Mouse (Mus musculus) kidney, embryonic 16.5 days (tissue): ENCODE measurements around the gene Olfr1151. TPM values are rescaled to one million over a fixed set of nuclear protein-coding genes. Genes with fewer than 3 reads are reported as not detected.

ENCODE experiments used
- ATAC-seq: fragments of 200-750 bp; cut with Nextera tagmentation; 2 replicates; pipeline ENCODE4 v1.8.0; 2017; ENCODE audit warnings: moderate TSS enrichment; ENCODE audit not compliant: low FRiP score, low TSS enrichment
- H3K27ac ChIP-seq: fragments of 300-500 bp; sonication (generic); 2 replicates; pipeline ENCODE4 v1.5.1; 2014; ENCODE audit warnings: low read length
- H3K27me3 ChIP-seq: fragments of 300-500 bp; sonication (generic); 2 replicates; pipeline ENCODE4 v1.6.1; 2014; ENCODE audit warnings: low read length, control low read depth, mixed read lengths; ENCODE audit not compliant: insufficient read depth
- H3K36me3 ChIP-seq: fragments of 300-500 bp; sonication (generic); 2 replicates; pipeline ENCODE4 v1.6.1; 2014; ENCODE audit warnings: low read length, control low read depth, mixed read lengths; ENCODE audit not compliant: insufficient read depth
- H3K4me1 ChIP-seq: fragments of 300-500 bp; sonication (generic); 2 replicates; pipeline ENCODE4 v1.6.1; 2014; ENCODE audit warnings: low read length, control low read depth, mixed read lengths; ENCODE audit not compliant: insufficient read depth
- H3K4me2 ChIP-seq: fragments of 300-500 bp; sonication (generic); replicated peaks from 2 replicates; pipeline ENCODE4 v1.6.1; 2014; ENCODE audit warnings: low read depth, low read length
- H3K4me3 ChIP-seq: fragments of 300-500 bp; sonication (generic); 2 replicates; pipeline ENCODE4 v1.5.1; 2014; ENCODE audit warnings: mild to moderate bottlenecking, low read length
- H3K9ac ChIP-seq: fragments of 300-500 bp; sonication (generic); replicated peaks from 2 replicates; pipeline ENCODE4 v1.6.1; 2014; ENCODE audit warnings: low read length
- H3K9me3 ChIP-seq: fragments of 300-500 bp; sonication (generic); 2 replicates; pipeline ENCODE4 v1.6.1; 2016; ENCODE audit warnings: low read length, control low read depth
- WGBS: fragments of 180-500 bp; shearing (Covaris S2); extraction: QIAGEN DNeasy Blood & Tissue Kit; methylation state at CpG from one replicate; pipeline ENCODE4 v1.1.7; 2014; 5-methylcytosine and 5-hydroxymethylcytosine counted together
- polyA plus RNA-seq: library from polyadenylated mRNA; unstranded; fragments of >200 nt; fragmentation: Nextera tagmentation; extraction: Ambion mirVana; gene quantifications from 2 replicates; pipeline ENCODE4 v1.2.1, GENCODE M21; 2015

The Olfr1151 gene
- not detected in 2 replicates for polyA plus RNA-seq

DNA sequence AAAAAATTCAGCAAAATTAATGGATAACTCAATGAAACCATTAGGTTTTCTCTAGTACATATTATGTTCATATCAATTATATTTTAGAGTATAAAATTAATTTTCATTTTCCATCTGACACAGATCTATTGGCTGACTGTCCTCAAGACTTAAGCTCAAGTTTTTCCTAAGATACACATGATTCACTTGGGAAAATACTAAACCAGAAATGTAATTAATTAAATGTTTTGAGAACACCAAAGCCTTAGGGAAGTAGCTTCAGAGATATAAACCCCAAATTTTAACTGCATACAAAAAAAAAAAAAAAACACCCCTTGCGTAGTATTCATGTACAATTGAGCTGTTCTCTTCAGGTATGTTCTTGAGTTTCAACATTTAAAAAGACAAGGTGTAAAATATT lies at the start of gene Olfr1151:
Gene Olfr1151 (plus strand): TSS at position 301 of the 400 bp plus-strand sequence.
- no peaks in the 10 kb centered on the region for H3K27me3 ChIP-seq
- no peaks in the 10 kb centered on the region for H3K9me3 ChIP-seq
- no peaks in the 10 kb centered on the region for H3K36me3 ChIP-seq
- WGBS = 93% methylated on average over 1 of the region's 1 CpGs
- H3K4me3 ChIP-seq = no peak within 1 kb of the TSS
- no peak for ATAC-seq
- no peak within 1 kb of the TSS for H3K9ac ChIP-seq
- no peak within 1 kb of the TSS for H3K4me2 ChIP-seq
- H3K27ac ChIP-seq = no peak within 1 kb of the TSS
- H3K4me1 ChIP-seq = no peaks in the 10 kb centered on the region

DNA sequence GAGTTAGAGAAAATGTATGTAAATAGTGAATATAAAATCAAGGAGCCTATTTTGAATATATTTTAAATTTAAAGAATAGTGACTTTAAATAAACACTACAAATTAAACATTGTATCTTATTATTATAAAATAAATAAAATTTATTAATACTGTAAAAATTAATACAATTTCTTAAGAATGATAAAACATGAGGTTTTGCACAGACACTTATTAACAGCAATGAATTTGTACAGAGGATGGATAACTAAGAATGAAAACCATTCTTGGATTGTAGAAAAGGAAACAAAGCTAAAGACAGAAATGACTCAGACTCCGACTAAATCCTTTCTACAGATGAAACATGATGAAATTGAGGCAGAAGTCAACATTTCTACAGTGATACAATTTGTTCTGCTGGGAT lies 46.1 kb upstream of the Olfr1151 start, which contains the start of gene Olfr1145:
Gene Olfr1145 (plus strand): TSS at position 301 of the 400 bp plus-strand sequence.
- Histone ChIP-seq H3K4me3 (no peak within 1 kb of the TSS), H3K9me3 (no peaks in the 10 kb centered on the region), H3K4me2 (no peak within 1 kb of the TSS), H3K9ac (no peak within 1 kb of the TSS), H3K27me3 (no peaks in the 10 kb centered on the region), H3K4me1 (no peaks in the 10 kb centered on the region), H3K36me3 (no peaks in the 10 kb centered on the region), H3K27ac (no peak within 1 kb of the TSS)
- ATAC-seq = no peak
- 84% methylated on average over 1 of the region's 1 CpGs for WGBS

DNA sequence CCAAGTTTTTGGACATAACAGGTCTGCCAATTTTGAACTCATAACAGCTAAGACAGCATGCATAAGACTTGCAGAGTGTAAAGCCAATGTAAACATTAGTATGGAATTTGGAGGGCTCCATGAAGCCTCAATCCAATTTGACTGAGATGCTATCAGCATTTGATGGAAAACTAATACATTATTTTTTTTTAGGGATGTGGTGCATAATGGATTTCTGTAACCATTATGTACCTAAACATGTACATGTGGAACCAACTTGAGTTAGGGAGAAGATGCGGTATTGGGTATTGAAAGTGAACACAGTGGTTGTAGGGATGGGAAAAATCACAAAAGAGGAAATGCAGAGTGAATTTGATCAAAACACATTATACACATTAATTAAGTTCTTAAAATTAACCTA lies 25.4 kb upstream of the Olfr1151 start, which contains the start of gene Olfr1148:
Gene Olfr1148 (plus strand): TSS at position 301 of the 400 bp plus-strand sequence.
- no peak for ATAC-seq
- Histone ChIP-seq H3K4me2 (no peak within 1 kb of the TSS), H3K27ac (no peak within 1 kb of the TSS), H3K9ac (no peak within 1 kb of the TSS), H3K9me3 (no peaks in the 10 kb centered on the region), H3K27me3 (no peaks in the 10 kb centered on the region), H3K4me3 (no peak within 1 kb of the TSS), H3K4me1 (no peaks in the 10 kb centered on the region), H3K36me3 (no peaks in the 10 kb centered on the region)
- WGBS = 91% methylated on average over 1 of the region's 1 CpGs

DNA sequence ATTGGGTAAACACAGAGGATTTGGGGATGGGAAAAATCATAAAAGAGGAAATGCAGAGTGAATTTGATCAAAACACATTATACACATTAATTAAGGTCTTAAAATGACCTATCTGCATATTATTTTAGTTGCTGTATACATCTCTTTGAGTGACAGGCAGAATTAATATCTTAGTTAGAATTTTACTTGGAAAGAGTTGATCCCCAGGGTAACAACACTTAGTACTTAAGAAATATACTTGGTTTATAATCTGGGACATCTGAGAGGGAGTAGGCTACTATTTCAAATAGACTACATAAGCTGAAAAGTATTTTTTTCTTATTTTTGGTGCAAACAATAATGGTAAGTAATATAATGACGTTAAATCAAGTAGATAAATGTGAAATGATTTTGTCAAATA lies 12.0 kb upstream of the Olfr1151 start, which contains the start of gene Olfr1150-ps1:
Gene Olfr1150-ps1 (plus strand): TSS at position 301 of the 400 bp plus-strand sequence.
- no peak for ATAC-seq
- WGBS = 87% methylated on average over 1 of the region's 1 CpGs
- H3K9ac ChIP-seq = no peak within 1 kb of the TSS
- no peaks in the 10 kb centered on the region for H3K9me3 ChIP-seq
- H3K4me3 ChIP-seq = no peak within 1 kb of the TSS
- H3K27me3 ChIP-seq = no peaks in the 10 kb centered on the region
- H3K36me3 ChIP-seq = no peaks in the 10 kb centered on the region
- H3K4me1 ChIP-seq = no peaks in the 10 kb centered on the region
- no peak within 1 kb of the TSS for H3K27ac ChIP-seq
- H3K4me2 ChIP-seq = no peak within 1 kb of the TSS

DNA sequence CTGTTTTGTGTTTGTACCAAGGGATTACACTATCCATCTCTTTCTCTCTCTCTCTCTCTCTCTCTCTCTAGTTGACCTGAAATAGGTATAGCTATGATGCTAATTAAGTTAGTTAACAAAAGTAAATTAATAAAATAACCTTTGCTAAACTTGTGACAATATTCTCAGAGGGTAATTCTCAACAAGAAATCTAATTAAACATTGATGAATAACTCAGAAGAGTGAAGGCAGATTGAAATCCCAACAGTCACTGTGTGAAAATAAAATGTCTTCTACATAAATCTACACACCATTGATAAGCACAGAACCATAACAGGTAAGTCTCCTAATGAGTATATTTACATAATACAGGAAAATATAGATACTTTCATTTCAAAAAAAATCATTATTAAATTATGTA lies 10.5 kb downstream of the Olfr1151 start, which contains the start of gene Olfr1152:
Gene Olfr1152 (plus strand): TSS at position 301 of the 400 bp plus-strand sequence.
- no peak within 1 kb of the TSS for H3K9ac ChIP-seq
- no peak within 1 kb of the TSS for H3K4me3 ChIP-seq
- H3K36me3 ChIP-seq = no peaks in the 10 kb centered on the region
- H3K27me3 ChIP-seq = no peaks in the 10 kb centered on the region
- no peak within 1 kb of the TSS for H3K27ac ChIP-seq
- no peak for ATAC-seq
- no peak within 1 kb of the TSS for H3K4me2 ChIP-seq
- no peaks in the 10 kb centered on the region for H3K4me1 ChIP-seq
- no peaks in the 10 kb centered on the region for H3K9me3 ChIP-seq

DNA sequence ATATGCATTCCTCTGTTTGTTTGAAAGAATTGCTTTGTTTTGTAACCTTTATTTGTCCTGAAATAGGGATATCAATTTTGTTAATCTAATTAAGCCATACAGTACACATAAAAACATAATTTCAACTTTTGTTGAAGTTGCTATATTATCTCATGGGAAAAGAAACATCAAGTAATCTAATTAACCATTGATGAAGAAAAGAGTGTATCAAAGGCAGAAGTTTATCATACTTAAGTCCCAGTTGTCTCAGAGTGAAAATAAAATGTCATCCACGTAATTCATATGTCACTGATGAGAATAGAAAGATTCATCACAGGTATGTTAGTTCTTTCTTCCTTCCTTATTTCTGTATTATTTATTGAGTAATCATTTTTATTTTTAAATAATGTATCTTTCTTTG lies 39.0 kb downstream of the Olfr1151 start, which contains the start of gene Olfr1153:
Gene Olfr1153 (plus strand): TSS at position 301 of the 400 bp plus-strand sequence.
- no peak within 1 kb of the TSS for H3K27ac ChIP-seq
- no peaks in the 10 kb centered on the region for H3K9me3 ChIP-seq
- no peak for ATAC-seq
- no peak within 1 kb of the TSS for H3K9ac ChIP-seq
- H3K4me2 ChIP-seq = no peak within 1 kb of the TSS
- no peaks in the 10 kb centered on the region for H3K27me3 ChIP-seq
- no peaks in the 10 kb centered on the region for H3K4me1 ChIP-seq
- H3K4me3 ChIP-seq = no peak within 1 kb of the TSS
- 76% methylated on average over 1 of the region's 1 CpGs for WGBS
- no peaks in the 10 kb centered on the region for H3K36me3 ChIP-seq

DNA sequence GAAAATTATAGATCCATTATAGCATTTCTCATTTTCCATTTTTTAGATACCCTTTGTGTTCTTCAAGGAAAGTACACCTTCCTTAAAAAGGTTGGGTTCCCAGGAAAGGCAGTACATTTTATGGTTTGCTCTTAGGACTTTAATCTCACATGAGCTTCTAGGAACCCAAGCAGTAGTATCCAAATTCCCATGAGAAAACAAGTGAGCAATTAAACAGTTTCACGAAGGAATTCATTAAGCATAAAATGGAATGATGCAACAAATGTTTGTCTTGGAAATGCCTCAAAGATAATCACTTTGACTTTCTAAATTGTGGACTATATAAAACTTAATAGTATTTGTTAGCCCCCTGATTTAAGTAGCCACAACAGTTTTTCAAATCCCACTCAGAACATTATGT lies 49.4 kb downstream of the Olfr1151 start, which contains the start of gene Olfr1154:
Gene Olfr1154 (minus strand): TSS at position 101 of the 400 bp plus-strand sequence.
- H3K27me3 ChIP-seq = no peaks in the 10 kb centered on the region
- ATAC-seq = no peak
- H3K4me3 ChIP-seq = no peak within 1 kb of the TSS
- no peak within 1 kb of the TSS for H3K27ac ChIP-seq
- H3K9ac ChIP-seq = no peak within 1 kb of the TSS
- no peaks in the 10 kb centered on the region for H3K36me3 ChIP-seq
- H3K4me1 ChIP-seq = no peaks in the 10 kb centered on the region
- no peaks in the 10 kb centered on the region for H3K9me3 ChIP-seq
- H3K4me2 ChIP-seq = no peak within 1 kb of the TSS
- WGBS = 76% methylated on average over 1 of the region's 1 CpGs

Other genes with a start within 250 kb of the Olfr1151 start
- not detected in 2 replicates for gene Olfr1130, start 249.7 kb upstream of the Olfr1151 start, polyA plus RNA-seq
- gene Olfr1131, start 228.8 kb upstream of the Olfr1151 start, polyA plus RNA-seq = not detected in 2 replicates
- not detected in 2 replicates for gene Olfr1132, start 218.3 kb upstream of the Olfr1151 start, polyA plus RNA-seq
- not detected in 2 replicates for gene Olfr1133, start 208.5 kb upstream of the Olfr1151 start, polyA plus RNA-seq
- gene Olfr1134, start 197.4 kb upstream of the Olfr1151 start, polyA plus RNA-seq = not detected in 2 replicates
- not detected in 2 replicates for gene Olfr1135, start 182.2 kb upstream of the Olfr1151 start, polyA plus RNA-seq
- not detected in 2 replicates for gene Olfr1136, start 161.9 kb upstream of the Olfr1151 start, polyA plus RNA-seq
- gene Olfr1137, start 142.7 kb upstream of the Olfr1151 start, polyA plus RNA-seq = not detected in 2 replicates
- not detected in 2 replicates for gene Olfr1138, start 115.9 kb upstream of the Olfr1151 start, polyA plus RNA-seq
- not detected in 2 replicates for gene Olfr1140, start 112.1 kb upstream of the Olfr1151 start, polyA plus RNA-seq
- not detected in 2 replicates for gene Olfr1141, start 101.9 kb upstream of the Olfr1151 start, polyA plus RNA-seq
- not detected in 2 replicates for gene Olfr152, start 76.4 kb upstream of the Olfr1151 start, polyA plus RNA-seq
- not detected in 2 replicates for gene Olfr1143, start 55.3 kb upstream of the Olfr1151 start, polyA plus RNA-seq
- gene Olfr1145, start 46.0 kb upstream of the Olfr1151 start, polyA plus RNA-seq = not detected in 2 replicates
- gene Olfr1148, start 25.3 kb upstream of the Olfr1151 start, polyA plus RNA-seq = not detected in 2 replicates
- not detected in 2 replicates for gene Olfr1150-ps1, start 11.9 kb upstream of the Olfr1151 start, polyA plus RNA-seq
- 0.03 TPM in 1 of 2 replicates, not detected in the other for gene Olfr1152, start 10.6 kb downstream of the Olfr1151 start, polyA plus RNA-seq
- not detected in 2 replicates for gene Olfr1153, start 39.1 kb downstream of the Olfr1151 start, polyA plus RNA-seq
- gene Olfr1154, start 49.3 kb downstream of the Olfr1151 start, polyA plus RNA-seq = not detected in 2 replicates
- gene Olfr1155, start 89.3 kb downstream of the Olfr1151 start, polyA plus RNA-seq = not detected in 2 replicates
- not detected in 2 replicates for gene Olfr1156, start 97.2 kb downstream of the Olfr1151 start, polyA plus RNA-seq
- not detected in 2 replicates for gene Olfr1157, start 112.4 kb downstream of the Olfr1151 start, polyA plus RNA-seq
- not detected in 2 replicates for gene Olfr74, start 118.8 kb downstream of the Olfr1151 start, polyA plus RNA-seq
- gene Olfr1158, start 134.3 kb downstream of the Olfr1151 start, polyA plus RNA-seq = not detected in 2 replicates
- gene Olfr1160, start 152.4 kb downstream of the Olfr1151 start, polyA plus RNA-seq = not detected in 2 replicates
- gene Olfr1161, start 166.9 kb downstream of the Olfr1151 start, polyA plus RNA-seq = not detected in 2 replicates
- gene Olfr73, start 181.8 kb downstream of the Olfr1151 start, polyA plus RNA-seq = 0.05 TPM in 1 of 2 replicates, not detected in the other
- not detected in 2 replicates for gene Olfr1162, start 195.3 kb downstream of the Olfr1151 start, polyA plus RNA-seq
- not detected in 2 replicates for gene Olfr1163, start 216.0 kb downstream of the Olfr1151 start, polyA plus RNA-seq
- gene Olfr1164, start 238.1 kb downstream of the Olfr1151 start, polyA plus RNA-seq = not detected in 2 replicates